Mouse (Mus musculus): ENCODE measurements at regions not wholly inside any gene's neighbourhood (a gene's known extent, or its start where the extent isn't known, plus 50 kb on each side); places are given as distances from the start of the nearest gene placed in this dataset.

- DNase-seq: no peak
Observed at GRCm38 (mm10) chr6:94759649-94760048, 59.7 kb upstream of the Lrig1 start.

- DNase-seq: no peak
Observed at GRCm38 (mm10) chr6:94756006-94756405, 56.0 kb upstream of the Lrig1 start.

- DNase-seq: no peak
Observed at GRCm38 (mm10) chr6:94755297-94755831, 55.4 kb upstream of the Lrig1 start.

- no peak for DNase-seq
Observed at GRCm38 (mm10) chr6:94754522-94754921, 54.6 kb upstream of the Lrig1 start.

- DNase-seq: no peak
Observed at GRCm38 (mm10) chr6:94751101-94751440, 51.1 kb upstream of the Lrig1 start.

GRCm38 (mm10) chr6:94750228-94751100 is 50.5 kb upstream of the Lrig1 start:
- no peak for DNase-seq

Measured in right cerebral cortex, postnatal 25 days (tissue).